Mouse (Mus musculus): Measurements from ENCODE around the gene Bri3. TPM values are rescaled to one million over a fixed set of nuclear protein-coding genes. Genes with fewer than 3 reads are reported as not detected.

Gene Bri3
- polyA plus RNA-seq, 1 experiment: 242 TPM

DNA sequence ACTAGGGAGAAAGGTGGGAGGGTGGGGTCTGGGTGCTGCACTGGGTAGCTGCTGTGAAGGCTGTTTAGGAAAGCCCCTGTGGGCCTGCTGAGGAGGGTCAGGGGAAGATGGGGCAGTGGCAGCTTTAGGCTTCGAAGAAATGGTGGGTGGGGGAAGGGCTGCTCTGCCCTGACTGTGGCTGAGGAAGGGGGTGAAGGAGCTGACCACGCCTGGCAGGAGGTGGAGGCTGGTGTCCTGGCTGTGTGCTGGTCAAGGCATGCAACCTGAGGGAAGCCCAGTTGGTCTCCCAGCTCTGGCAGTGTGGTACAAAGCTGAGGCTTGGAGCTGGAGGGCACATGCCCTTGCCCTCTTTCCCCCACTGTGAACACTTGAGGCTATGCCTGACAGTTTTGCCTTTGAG, 14.4 kb downstream of the Bri3 start:
- no peaks in the 10 kb centered on the region for H3K27me3 ChIP-seq (replicated peaks; ENCODE audit: control insufficient read depth, insufficient read depth, low read length)
- H3K27ac ChIP-seq (ENCODE audit: insufficient read depth, low read depth, low read length): peak overlapping the region; percentile 78
- 19% methylated on average over 2 of the region's 2 CpGs for WGBS
- peaks cover 50% of the 10 kb centered on the region for H3K4me1 ChIP-seq (ENCODE audit: control insufficient read depth, insufficient read depth, low read length)
- no peaks in the 10 kb centered on the region; the same call in 1 of the 2 replicates for H3K36me3 ChIP-seq (ENCODE audit: control insufficient read depth, insufficient read depth, low read length)
- DNase-seq: peak; percentile 41
- no peak for TF ChIP-seq CTCF (conservative IDR thresholded peaks at IDR 0.05; ENCODE audit: insufficient read depth, insufficient read length, low read depth, low read length)
- no peak for TF ChIP-seq POLR2A (IDR thresholded peaks at IDR 0.05; ENCODE audit: low read depth, low read length)
- H3K4me3 ChIP-seq (ENCODE audit: insufficient read depth, low read depth, low read length): no peak overlapping the region

- Histone ChIP-seq H3K27ac (ENCODE audit: insufficient read depth, low read depth, low read length) (peak overlapping the region; percentile 78), H3K4me1 (ENCODE audit: control insufficient read depth, insufficient read depth, low read length) (peaks cover 50% of the 10 kb centered on the region), H3K4me3 (ENCODE audit: insufficient read depth, low read depth, low read length) (no peak overlapping the region), H3K36me3 (ENCODE audit: control insufficient read depth, insufficient read depth, low read length) (no peaks in the 10 kb centered on the region; the same call in 1 of the 2 replicates), H3K27me3 (replicated peaks; ENCODE audit: control insufficient read depth, insufficient read depth, low read length) (no peaks in the 10 kb centered on the region)
- TF ChIP-seq CTCF (conservative IDR thresholded peaks at IDR 0.05; ENCODE audit: insufficient read depth, insufficient read length, low read depth, low read length) (no peak), POLR2A (IDR thresholded peaks at IDR 0.05; ENCODE audit: low read depth, low read length) (no peak)
- WGBS: 42% methylated on average over 6 of the region's 6 CpGs
- peak; percentile 29 for DNase-seq
Observed at GRCm38 (mm10) chr5:144259228-144259627, 15.0 kb downstream of the Bri3 start.

DNA sequence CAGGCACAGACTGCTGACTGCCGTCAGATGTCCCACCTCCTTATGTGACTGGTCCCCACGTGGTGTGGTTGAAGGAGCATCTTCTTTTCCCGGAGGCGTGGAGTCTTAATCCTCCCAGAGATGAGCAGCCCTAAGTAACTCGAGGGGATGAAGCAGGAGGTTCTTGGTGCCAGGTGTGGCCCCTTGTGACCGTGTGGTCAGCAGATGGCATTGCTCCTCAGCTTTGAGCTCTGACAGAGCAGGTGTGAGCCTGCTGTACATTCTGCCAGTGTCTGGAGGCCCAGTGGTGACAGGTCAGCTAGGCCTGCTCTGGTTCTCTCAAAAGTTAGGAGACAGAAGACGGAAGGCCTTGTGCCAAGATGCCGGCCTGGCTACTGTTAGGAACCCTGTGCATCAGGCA, 16.2 kb downstream of the Bri3 start:
- no peak for DNase-seq
- TF ChIP-seq CTCF (conservative IDR thresholded peaks at IDR 0.05; ENCODE audit: insufficient read depth, insufficient read length, low read depth, low read length) (no peak), POLR2A (IDR thresholded peaks at IDR 0.05; ENCODE audit: low read depth, low read length) (no peak)
- WGBS: 60% methylated on average over 8 of the region's 8 CpGs
- H3K27me3 ChIP-seq (replicated peaks; ENCODE audit: control insufficient read depth, insufficient read depth, low read length): no peaks in the 10 kb centered on the region
- H3K27ac ChIP-seq (ENCODE audit: insufficient read depth, low read depth, low read length): 0 out of 2 replicates have a peak overlapping the region, but pooled peaks have one; percentile 14
- H3K36me3 ChIP-seq (ENCODE audit: control insufficient read depth, insufficient read depth, low read length): no peaks in the 10 kb centered on the region; the same call in 1 of the 2 replicates
- H3K4me1 ChIP-seq (ENCODE audit: control insufficient read depth, insufficient read depth, low read length): peaks cover 50% of the 10 kb centered on the region
- H3K4me3 ChIP-seq (ENCODE audit: insufficient read depth, low read depth, low read length): no peak overlapping the region

DNA sequence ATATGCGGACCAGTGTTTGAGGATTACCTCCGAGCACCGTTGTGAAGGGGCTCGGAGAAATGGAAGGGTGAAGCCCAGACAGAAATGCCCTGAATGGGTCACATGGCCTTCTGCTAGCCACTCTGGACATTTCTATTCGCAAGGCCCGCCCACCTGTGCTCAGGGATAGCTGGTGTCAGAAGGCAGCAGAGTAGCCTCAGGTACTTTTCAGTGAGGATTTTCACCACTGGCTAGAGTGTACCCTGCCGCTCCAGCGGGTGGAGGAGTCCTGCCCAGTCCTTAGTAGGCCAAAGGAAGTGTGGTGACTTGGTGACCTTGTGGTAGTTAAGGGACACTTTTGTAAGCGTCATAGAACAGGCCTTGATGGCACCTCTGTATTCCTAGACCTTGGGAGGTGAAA, 17.1 kb downstream of the Bri3 start:
- no peak overlapping the region for H3K4me3 ChIP-seq (ENCODE audit: insufficient read depth, low read depth, low read length)
- H3K27ac ChIP-seq (ENCODE audit: insufficient read depth, low read depth, low read length): peak overlapping the region; percentile 43
- TF ChIP-seq POLR2A (IDR thresholded peaks at IDR 0.05; ENCODE audit: low read depth, low read length): no peak
- TF ChIP-seq CTCF (conservative IDR thresholded peaks at IDR 0.05; ENCODE audit: insufficient read depth, insufficient read length, low read depth, low read length): no peak
- H3K27me3 ChIP-seq (replicated peaks; ENCODE audit: control insufficient read depth, insufficient read depth, low read length): no peaks in the 10 kb centered on the region
- DNase-seq: peak; percentile 45
- H3K4me1 ChIP-seq (ENCODE audit: control insufficient read depth, insufficient read depth, low read length): peaks cover 50% of the 10 kb centered on the region
- 51% methylated on average over 9 of the region's 9 CpGs for WGBS
- H3K36me3 ChIP-seq (ENCODE audit: control insufficient read depth, insufficient read depth, low read length): no peaks in the 10 kb centered on the region; the same call in 1 of the 2 replicates

DNA sequence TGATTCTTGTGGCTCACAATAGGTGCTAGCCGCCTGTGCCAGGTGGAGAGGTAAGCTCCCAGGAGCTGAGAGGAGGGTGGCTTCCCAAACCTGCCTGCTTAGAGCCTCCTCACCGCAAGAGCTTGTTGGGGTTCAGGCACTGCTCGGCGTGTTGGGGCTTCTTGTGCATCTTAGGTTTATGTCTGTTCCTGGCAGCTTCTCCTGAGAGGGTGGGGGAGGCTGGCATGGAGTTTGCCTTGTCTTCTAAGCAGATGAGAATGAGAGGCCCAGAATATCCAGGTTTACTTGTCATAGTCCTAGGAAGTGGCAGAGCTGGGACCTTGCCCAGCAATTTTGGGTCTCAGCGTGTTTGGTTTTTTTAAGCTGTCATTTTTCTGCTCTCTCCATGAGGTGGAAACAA, 17.6 kb downstream of the Bri3 start:
- Histone ChIP-seq H3K36me3 (ENCODE audit: control insufficient read depth, insufficient read depth, low read length) (no peaks in the 10 kb centered on the region; the same call in 1 of the 2 replicates), H3K4me1 (ENCODE audit: control insufficient read depth, insufficient read depth, low read length) (peaks cover 46% of the 10 kb centered on the region), H3K27ac (ENCODE audit: insufficient read depth, low read depth, low read length) (peak overlapping the region; percentile 43)

DNA sequence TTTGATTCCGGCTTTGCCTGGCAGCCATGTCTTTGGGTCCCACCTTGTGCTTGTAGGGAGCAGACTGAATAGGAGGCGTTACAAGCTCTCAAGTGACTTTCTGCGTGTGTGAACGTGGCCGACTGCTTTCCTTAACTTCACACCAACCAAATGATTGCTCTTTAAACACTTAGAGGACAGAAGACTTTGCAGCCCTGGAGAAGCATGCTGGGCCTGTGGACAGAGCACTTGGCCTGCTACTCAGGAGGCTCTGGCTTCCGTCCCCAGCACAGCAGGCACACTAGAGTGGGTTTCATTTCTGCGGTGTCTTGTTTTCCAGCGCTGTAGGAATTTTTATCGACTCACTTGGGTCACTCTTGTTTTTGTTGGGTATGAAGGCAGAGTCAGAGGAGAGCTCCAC, 18.8 kb downstream of the Bri3 start:
- WGBS: 42% methylated on average over 9 of the region's 9 CpGs
- H3K36me3 ChIP-seq (ENCODE audit: control insufficient read depth, insufficient read depth, low read length): no peaks in the 10 kb centered on the region; the same call in 1 of the 2 replicates
- TF ChIP-seq POLR2A (IDR thresholded peaks at IDR 0.05; ENCODE audit: low read depth, low read length): no peak
- no peak for TF ChIP-seq CTCF (conservative IDR thresholded peaks at IDR 0.05; ENCODE audit: insufficient read depth, insufficient read length, low read depth, low read length)
- peak overlapping the region; percentile 18; the same call in 1 of the 2 replicates for H3K27ac ChIP-seq (ENCODE audit: insufficient read depth, low read depth, low read length)
- no peaks in the 10 kb centered on the region for H3K27me3 ChIP-seq (replicated peaks; ENCODE audit: control insufficient read depth, insufficient read depth, low read length)
- H3K4me1 ChIP-seq (ENCODE audit: control insufficient read depth, insufficient read depth, low read length): peaks cover 35% of the 10 kb centered on the region
- no peak overlapping the region for H3K4me3 ChIP-seq (ENCODE audit: insufficient read depth, low read depth, low read length)
- no peak for DNase-seq

More for the DNA sequence above, 17.6 kb downstream of the Bri3 start:
- Histone ChIP-seq H3K4me3 (ENCODE audit: insufficient read depth, low read depth, low read length) (no peak overlapping the region), H3K27me3 (replicated peaks; ENCODE audit: control insufficient read depth, insufficient read depth, low read length) (no peaks in the 10 kb centered on the region)
- DNase-seq: no peak
- TF ChIP-seq CTCF (conservative IDR thresholded peaks at IDR 0.05; ENCODE audit: insufficient read depth, insufficient read length, low read depth, low read length) (no peak), POLR2A (IDR thresholded peaks at IDR 0.05; ENCODE audit: low read depth, low read length) (no peak)
- 65% methylated on average over 5 of the region's 5 CpGs for WGBS

DNA sequence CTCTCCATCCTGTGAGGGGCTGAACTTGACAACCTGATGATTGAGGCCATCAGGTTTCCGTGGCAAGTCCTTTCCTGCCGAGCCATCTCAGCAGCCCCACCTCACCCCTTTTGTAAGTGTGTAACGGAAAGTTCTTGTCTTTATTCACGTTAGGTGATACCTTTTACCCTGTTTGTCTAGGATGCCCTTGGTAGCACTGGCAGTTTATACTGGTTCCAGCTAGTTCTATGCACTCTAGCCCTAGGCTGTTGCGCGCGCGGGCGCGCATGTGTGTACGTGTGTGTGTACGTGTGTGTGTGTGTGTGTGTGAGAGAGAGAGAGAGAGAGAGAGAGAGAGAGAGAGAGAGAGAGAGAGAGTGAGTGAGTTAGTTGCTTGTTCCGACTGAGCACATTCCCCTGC, 19.3 kb downstream of the Bri3 start:
- Histone ChIP-seq H3K4me3 (ENCODE audit: insufficient read depth, low read depth, low read length) (no peak overlapping the region), H3K27me3 (replicated peaks; ENCODE audit: control insufficient read depth, insufficient read depth, low read length) (no peaks in the 10 kb centered on the region), H3K27ac (ENCODE audit: insufficient read depth, low read depth, low read length) (peak overlapping the region; percentile 18; the same call in 1 of the 2 replicates), H3K4me1 (ENCODE audit: control insufficient read depth, insufficient read depth, low read length) (peaks cover 35% of the 10 kb centered on the region), H3K36me3 (ENCODE audit: control insufficient read depth, insufficient read depth, low read length) (no peaks in the 10 kb centered on the region; the same call in 1 of the 2 replicates)
- TF ChIP-seq POLR2A (IDR thresholded peaks at IDR 0.05; ENCODE audit: low read depth, low read length) (no peak), CTCF (conservative IDR thresholded peaks at IDR 0.05; ENCODE audit: insufficient read depth, insufficient read length, low read depth, low read length) (no peak)
- 56% methylated on average over 13 of the region's 13 CpGs for WGBS
- peak; percentile 40 for DNase-seq
